In genomic region chr7:65275761-65276160, GRCm38 (mm10) we compare ENCODE assay signal across 23 mouse cellular contexts.
"Had no signal": no experiment of that assay in that cellular context is flagged by ENCODE, and none has a peak within 500 bp of the region (broad histone marks: within the 10 kb centered on the region; RNA-seq: fewer than 3 reads in every experiment).

No protein-coding gene starts in this region.

- H3K4me2 ChIP-seq: heart, embryonic 12.5 days; hindbrain, embryonic 12.5 days; hindbrain, embryonic 14.5 days; intestine, embryonic 15.5 days; limb, embryonic 12.5 days had no signal

- H3K27me3 ChIP-seq: heart, embryonic 12.5 days; hindbrain, embryonic 12.5 days; intestine, embryonic 15.5 days; limb, embryonic 12.5 days had no signal

- H3K27ac ChIP-seq: gastrocnemius, adult 2 months; heart, embryonic 10.5 days; hindbrain, embryonic 12.5 days; hindbrain, embryonic 14.5 days; intestine, embryonic 15.5 days; layer of hippocampus, adult 2 months; left cerebral cortex, adult 2 months; limb, embryonic 10.5 days; limb, embryonic 12.5 days had no signal

- H3K9me3 ChIP-seq: heart, embryonic 10.5 days; heart, embryonic 12.5 days; hindbrain, embryonic 10.5 days; hindbrain, embryonic 12.5 days; intestine, embryonic 15.5 days; limb, embryonic 10.5 days; limb, embryonic 12.5 days had no signal

- H3K9ac ChIP-seq: heart, embryonic 12.5 days; hindbrain, embryonic 12.5 days; hindbrain, embryonic 14.5 days; intestine, embryonic 15.5 days; limb, embryonic 12.5 days had no signal

- H3K4me1 ChIP-seq: heart, embryonic 10.5 days; heart, embryonic 12.5 days; hindbrain, embryonic 12.5 days; intestine, embryonic 15.5 days; limb, embryonic 10.5 days; limb, embryonic 12.5 days had no signal

- ATAC-seq: hindbrain, embryonic 16.5 days; inflammation-experienced regulatory T-cells, adult 6 months; intestine, embryonic 15.5 days; intestine, postnatal 0 days had no signal

- H3K4me3 ChIP-seq: gastrocnemius, adult 2 months; heart, embryonic 10.5 days; heart, embryonic 12.5 days; hindbrain, embryonic 10.5 days; hindbrain, embryonic 12.5 days; intestine, embryonic 15.5 days; layer of hippocampus, adult 2 months; left cerebral cortex, adult 2 months; limb, embryonic 10.5 days; limb, embryonic 12.5 days had no signal

- H3K36me3 ChIP-seq: heart, embryonic 10.5 days; heart, embryonic 12.5 days; hindbrain, embryonic 10.5 days; hindbrain, embryonic 12.5 days; intestine, embryonic 15.5 days; limb, embryonic 10.5 days; limb, embryonic 12.5 days had no signal

- DNase-seq: gastrocnemius, adult 2 months; gastrocnemius, postnatal 10 days; gastrocnemius, postnatal 25 days; heart, postnatal 10 days; heart, postnatal 4 days; kidney, adult 18-20 months; kidney, adult 8-10 months; kidney, postnatal 10 days; kidney, postnatal 25 days; kidney, postnatal 4 days had no signal
